Comparison of ENCODE assay signal across 9 mouse cellular contexts in the genomic region with DNA sequence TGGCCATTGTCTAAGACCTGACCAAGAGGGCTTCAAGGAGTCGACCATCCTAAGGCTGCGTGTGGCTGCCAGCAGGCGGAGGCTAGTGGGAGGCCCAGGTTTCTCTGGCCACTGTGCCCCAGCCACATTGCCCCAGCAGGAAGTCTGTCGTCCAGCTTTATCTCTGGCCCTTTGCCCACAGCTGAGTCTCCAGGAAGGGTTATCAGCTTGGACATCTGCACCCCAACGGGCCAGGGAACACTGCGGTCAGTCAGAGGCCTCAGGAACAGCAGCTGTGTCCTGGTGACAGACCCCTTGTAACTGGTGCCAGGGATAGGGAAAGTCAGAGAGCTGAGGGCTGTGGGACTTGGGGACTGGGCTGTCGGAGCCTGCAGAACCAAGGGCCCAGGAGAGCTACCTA.
DNase-seq lines count a peak whose midpoint lies in the region; ATAC-seq and TF ChIP-seq lines count a peak whose summit lies in the region.
"Had no signal": no experiment of that assay in that cellular context is flagged by ENCODE, and none has a peak within 500 bp of the region (broad histone marks: within the 10 kb centered on the region; RNA-seq: fewer than 3 reads in every experiment).

No protein-coding gene starts in this region.

- no peak overlapping the region for H3K9ac ChIP-seq in heart, postnatal 0 days (replicated peaks; ENCODE audit: low read depth, low read length)
- H3K9ac ChIP-seq in liver, embryonic 12.5 days: peak overlapping the region; percentile 77
- 0 out of 2 replicates have a peak overlapping the region, but pooled peaks have one; percentile 2 for H3K9ac ChIP-seq in stomach, embryonic 16.5 days (ENCODE audit: low read length)
- H3K9ac ChIP-seq: hindbrain, embryonic 15.5 days had no signal

- peaks cover 11% of the 10 kb centered on the region for H3K4me1 ChIP-seq in bone marrow, adult 2 months (ENCODE audit: control insufficient read depth, insufficient read depth, low read length)
- H3K4me1 ChIP-seq in heart, postnatal 0 days (ENCODE audit: control insufficient read depth, insufficient read depth): peaks cover 60% of the 10 kb centered on the region
- peaks cover 100% of the 10 kb centered on the region for H3K4me1 ChIP-seq in liver, embryonic 12.5 days
- H3K4me1 ChIP-seq in stomach, embryonic 16.5 days (ENCODE audit: control insufficient read depth, insufficient read depth, low read length): peaks cover 62% of the 10 kb centered on the region

- H3K27me3 ChIP-seq in heart, postnatal 0 days (ENCODE audit: control insufficient read depth, insufficient read depth, low read length): no peaks in the 10 kb centered on the region
- H3K27me3 ChIP-seq in liver, embryonic 12.5 days (replicated peaks): no peaks in the 10 kb centered on the region
- no peaks in the 10 kb centered on the region for H3K27me3 ChIP-seq in stomach, embryonic 16.5 days (ENCODE audit: control insufficient read depth, insufficient read depth, low read length)
- H3K27me3 ChIP-seq: hindbrain, embryonic 15.5 days had no signal

- no peak overlapping the region for H3K4me3 ChIP-seq in layer of hippocampus, adult 2 months
- peak overlapping the region; percentile 36 for H3K4me3 ChIP-seq in bone marrow, adult 2 months (replicated peaks; ENCODE audit: control insufficient read depth, low read depth, low read length)
- H3K4me3 ChIP-seq in heart, postnatal 0 days (ENCODE audit: low read depth, low read length): no peak overlapping the region
- H3K4me3 ChIP-seq in liver, embryonic 12.5 days: peak overlapping the region; percentile 59
- no peak overlapping the region for H3K4me3 ChIP-seq in stomach, embryonic 16.5 days (replicated peaks; ENCODE audit: low read length)
- H3K4me3 ChIP-seq: hindbrain, embryonic 15.5 days had no signal

- no peak overlapping the region for H3K4me2 ChIP-seq in heart, postnatal 0 days (ENCODE audit: low read depth, low read length)
- peak overlapping the region; percentile 81 for H3K4me2 ChIP-seq in liver, embryonic 12.5 days
- H3K4me2 ChIP-seq in stomach, embryonic 16.5 days (ENCODE audit: low read depth, low read length): no peak overlapping the region
- H3K4me2 ChIP-seq: hindbrain, embryonic 15.5 days had no signal

- TF ChIP-seq POLR2A in bone marrow, adult 2 months (IDR thresholded peaks at IDR 0.05; ENCODE audit: borderline replicate concordance, control insufficient read depth, low read depth, low read length): peak; percentile 87; the same call in 1 of the 2 replicates

- TF ChIP-seq CTCF in layer of hippocampus, adult 2 months (conservative IDR thresholded peaks at IDR 0.05): no peak
- 0 out of 2 replicates have a peak, but pooled peaks have one; percentile 18 for TF ChIP-seq CTCF in bone marrow, adult 2 months (IDR thresholded peaks at IDR 0.05; ENCODE audit: control insufficient read depth, insufficient read depth, low read length)
- TF ChIP-seq CTCF in heart, postnatal 0 days (IDR thresholded peaks at IDR 0.05; ENCODE audit: low read depth): no peak

- DNase-seq in layer of hippocampus, adult 2 months (ENCODE audit: low spot score in 2 of 2): no peak
- DNase-seq in layer of hippocampus, postnatal 36 days: no peak
- no peak for DNase-seq in heart, postnatal 0 days (ENCODE audit: low spot score)
- no peak for DNase-seq in layer of hippocampus, adult 11-12 months (ENCODE audit: low spot score)
- DNase-seq in retina, postnatal 1 day: no peak

- 11% methylated on average over 7 of the region's 7 CpGs for WGBS in bone marrow, adult 2 months
- WGBS in heart, postnatal 0 days: 30% methylated on average over 7 of the region's 7 CpGs
- 8% methylated on average over 7 of the region's 7 CpGs for WGBS in liver, embryonic 12.5 days (ENCODE audit: insufficient replicate concordance)
- WGBS in stomach, embryonic 16.5 days: 58% methylated on average over 7 of the region's 7 CpGs

- no peaks in the 10 kb centered on the region for H3K36me3 ChIP-seq in heart, postnatal 0 days (replicated peaks; ENCODE audit: control insufficient read depth, insufficient read depth, low read length)
- H3K36me3 ChIP-seq in liver, embryonic 12.5 days: no peaks in the 10 kb centered on the region
- H3K36me3 ChIP-seq in stomach, embryonic 16.5 days (ENCODE audit: control insufficient read depth, insufficient read depth, low read length): no peaks in the 10 kb centered on the region
- H3K36me3 ChIP-seq: hindbrain, embryonic 15.5 days had no signal

- H3K27ac ChIP-seq in layer of hippocampus, adult 2 months: peak overlapping the region; percentile 86; the same call in 1 of the 2 replicates
- peak overlapping the region; percentile 93 for H3K27ac ChIP-seq in bone marrow, adult 2 months (ENCODE audit: control insufficient read depth, insufficient read depth, low read depth, low read length, poor library complexity)
- H3K27ac ChIP-seq in heart, postnatal 0 days (ENCODE audit: low read depth): peak overlapping the region; percentile 82
- peak overlapping the region; percentile 97 for H3K27ac ChIP-seq in liver, embryonic 12.5 days
- H3K27ac ChIP-seq in stomach, embryonic 16.5 days (ENCODE audit: low read length): no peak overlapping the region; the same call in 1 of the 2 replicates
- H3K27ac ChIP-seq: hindbrain, embryonic 15.5 days had no signal

- no peak for TF ChIP-seq EP300 in heart, postnatal 0 days (IDR thresholded peaks at IDR 0.05; ENCODE audit: low read depth)

- H3K9me3 ChIP-seq in heart, postnatal 0 days (replicated peaks; ENCODE audit: control insufficient read depth, low read length): no peaks in the 10 kb centered on the region
- H3K9me3 ChIP-seq in liver, embryonic 12.5 days (replicated peaks): no peaks in the 10 kb centered on the region
- H3K9me3 ChIP-seq in stomach, embryonic 16.5 days (replicated peaks; ENCODE audit: control insufficient read depth, low read length): no peaks in the 10 kb centered on the region
- H3K9me3 ChIP-seq: hindbrain, embryonic 15.5 days had no signal

- ATAC-seq in heart, postnatal 0 days (ENCODE audit: insufficient read depth, low read depth): no peak
- ATAC-seq in liver, embryonic 12.5 days: peak; percentile 2; the same call in 1 of the 2 replicates
- no peak for ATAC-seq in stomach, embryonic 16.5 days (ENCODE audit: insufficient read depth, low FRiP score)

Comparison
In these comparisons a context has a peak if more than half of its experiments do, and no peak if none do; other contexts are left out.
1. H3K4me3 ChIP-seq: peak in bone marrow, adult 2 months (single experiment) and liver, embryonic 12.5 days (single experiment); none in layer of hippocampus, adult 2 months (single experiment), heart, postnatal 0 days (single experiment) and stomach, embryonic 16.5 days (single experiment).